Mouse (Mus musculus) heart, embryonic 13.5 days (tissue): ENCODE results near the gene Cd37. TPM values are rescaled to one million over a fixed set of nuclear protein-coding genes. Genes with fewer than 3 reads are reported as not detected.

Experiments used
- ATAC-seq: fragments of 200-750 bp; cut with Nextera tagmentation; 2 replicates; pipeline ENCODE4 v1.8.0; 2017; ENCODE audit warnings: moderate TSS enrichment; ENCODE audit not compliant: insufficient number of reproducible peaks, low FRiP score, low TSS enrichment; ENCODE audit errors: extremely low read depth
- H3K27ac ChIP-seq: fragments of 300-500 bp; sonication (generic); replicated peaks from 2 replicates; pipeline ENCODE4 v1.5.1; 2015; ENCODE audit warnings: moderate library complexity, mild to moderate bottlenecking, inconsistent platforms
- H3K27me3 ChIP-seq: fragments of 300-500 bp; sonication (generic); replicated peaks from 2 replicates; pipeline ENCODE4 v1.6.1; 2015; ENCODE audit warnings: mild to moderate bottlenecking, inconsistent platforms
- H3K36me3 ChIP-seq: fragments of 300-500 bp; sonication (generic); 2 replicates; pipeline ENCODE4 v1.6.1; 2015; ENCODE audit warnings: mild to moderate bottlenecking, inconsistent platforms
- H3K4me1 ChIP-seq: fragments of 300-500 bp; sonication (generic); 2 replicates; pipeline ENCODE4 v1.6.1; 2015; ENCODE audit warnings: inconsistent platforms
- H3K4me2 ChIP-seq: fragments of 300-500 bp; sonication (generic); 2 replicates; pipeline ENCODE4 v1.6.1; 2015; ENCODE audit warnings: inconsistent platforms, mild to moderate bottlenecking, moderate library complexity
- H3K4me3 ChIP-seq: fragments of 300-500 bp; sonication (generic); 2 replicates; pipeline ENCODE4 v1.5.1; 2015; ENCODE audit warnings: moderate library complexity, mild to moderate bottlenecking, inconsistent platforms
- H3K9ac ChIP-seq: fragments of 300-500 bp; sonication (generic); 2 replicates; pipeline ENCODE4 v1.6.1; 2015; ENCODE audit warnings: inconsistent platforms, mild to moderate bottlenecking, moderate library complexity
- H3K9me3 ChIP-seq: fragments of 300-500 bp; sonication (generic); 2 replicates; pipeline ENCODE4 v1.6.1; 2016; ENCODE audit warnings: inconsistent platforms
- WGBS: fragments of 180-500 bp; shearing (Covaris S2); methylation state at CpG from one replicate; pipeline ENCODE4 v1.1.7; 2015; ENCODE audit warnings: mixed read lengths; 5-methylcytosine and 5-hydroxymethylcytosine counted together
- polyA plus RNA-seq: library from polyadenylated mRNA; unstranded; fragments of >200 nt; fragmentation: Nextera tagmentation; extraction: Ambion mirVana; gene quantifications from 2 replicates; pipeline ENCODE4 v1.2.1, GENCODE M21; 2015

The Cd37 gene
- polyA plus RNA-seq, 1 experiment from 2014 or later, result 2.4 TPM

DNA sequence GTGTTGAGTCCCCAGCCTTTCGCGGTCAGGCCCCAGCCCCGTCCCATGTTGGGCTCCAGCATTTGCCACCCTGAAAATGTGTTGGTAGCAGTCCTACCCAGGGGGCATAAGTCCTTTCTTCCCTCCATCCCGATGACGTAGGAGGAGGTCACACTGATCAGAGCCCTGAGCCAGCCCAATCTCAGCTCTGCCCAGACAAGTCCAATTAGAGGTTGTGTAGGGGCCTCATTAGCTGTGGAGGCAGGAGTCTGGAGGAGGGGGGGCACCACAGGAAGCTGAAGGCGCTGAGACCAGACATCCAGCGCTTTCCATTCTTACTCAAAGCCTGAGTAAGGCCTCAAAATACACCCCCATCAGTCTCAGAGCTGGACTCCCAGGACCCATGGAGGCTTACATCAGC, 53.0 kb downstream of the Cd37 start:
- Histone ChIP-seq H3K27ac (no peak overlapping the region), H3K4me1 (peaks cover 17% of the 10 kb centered on the region), H3K4me2 (no peak overlapping the region), H3K9ac (no peak overlapping the region), H3K27me3 (peaks cover 99% of the 10 kb centered on the region), H3K4me3 (no peak overlapping the region), H3K9me3 (no peaks in the 10 kb centered on the region), H3K36me3 (no peaks in the 10 kb centered on the region)
- ATAC-seq, result no peak
- 61% methylated on average over 7 of the region's 7 CpGs for WGBS

GRCm38 (mm10) chr7:45183672-45184071, 55.2 kb downstream of the Cd37 start:
- no peak overlapping the region for H3K4me2 ChIP-seq
- ATAC-seq, result no peak
- H3K27me3 ChIP-seq, result peaks cover 99% of the 10 kb centered on the region
- H3K27ac ChIP-seq, result no peak overlapping the region
- 58% methylated on average over 7 of the region's 7 CpGs for WGBS
- no peaks in the 10 kb centered on the region for H3K36me3 ChIP-seq
- no peak overlapping the region for H3K9ac ChIP-seq
- no peak overlapping the region for H3K4me3 ChIP-seq
- no peaks in the 10 kb centered on the region for H3K9me3 ChIP-seq
- H3K4me1 ChIP-seq, result peaks cover 21% of the 10 kb centered on the region

Other genes with a start within 250 kb of the Cd37 start
- 63.6 and 68.1 TPM in 2 replicates for gene Irf3, start 241.5 kb downstream of the Cd37 start, polyA plus RNA-seq
- 36.0 and 36.3 TPM in 2 replicates for gene Bcl2l12, start 240.4 kb downstream of the Cd37 start, polyA plus RNA-seq
- 27.0 and 27.1 TPM in 2 replicates for gene Scaf1, start 222.8 kb downstream of the Cd37 start, polyA plus RNA-seq
- gene Rras, start 221.2 kb downstream of the Cd37 start, polyA plus RNA-seq, result 71.6 and 82.6 TPM in 2 replicates
- 6.8 and 7.1 TPM in 2 replicates for gene Prr12, start 186.2 kb downstream of the Cd37 start, polyA plus RNA-seq
- gene Nosip, start 176.7 kb downstream of the Cd37 start, polyA plus RNA-seq, result 46.6 and 49.6 TPM in 2 replicates
- gene Prrg2, start 176.4 kb downstream of the Cd37 start, polyA plus RNA-seq, result 12.5 and 13.6 TPM in 2 replicates
- gene Rcn3, start 146.9 kb downstream of the Cd37 start, polyA plus RNA-seq, result 271 and 277 TPM in 2 replicates
- gene Fcgrt, start 135.3 kb downstream of the Cd37 start, polyA plus RNA-seq, result 38.0 and 38.1 TPM in 2 replicates
- gene Rps11, start 114.7 kb downstream of the Cd37 start, polyA plus RNA-seq, result 982 and 1,095 TPM in 2 replicates
- gene Rpl13a, start 110.4 kb downstream of the Cd37 start, polyA plus RNA-seq, result 688 and 785 TPM in 2 replicates
- gene Gm45713, start 102.9 kb downstream of the Cd37 start, polyA plus RNA-seq, result 0.17 TPM in 1 of 2 replicates, not detected in the other
- 0.88 and 1.0 TPM in 2 replicates for gene Flt3l, start 102.7 kb downstream of the Cd37 start, polyA plus RNA-seq
- gene Pih1d1, start 84.8 kb downstream of the Cd37 start, polyA plus RNA-seq, result 82.2 and 89.3 TPM in 2 replicates
- 31.8 and 33.4 TPM in 2 replicates for gene Aldh16a1, start 84.5 kb downstream of the Cd37 start, polyA plus RNA-seq
- gene Slc17a7, start 75.2 kb downstream of the Cd37 start, polyA plus RNA-seq, result 2.9 and 3.6 TPM in 2 replicates
- not detected in 2 replicates for gene Gfy, start 59.5 kb downstream of the Cd37 start, polyA plus RNA-seq
- not detected in 2 replicates for gene Pth2, start 58.1 kb downstream of the Cd37 start, polyA plus RNA-seq
- 0.51 and 0.74 TPM in 2 replicates for gene Ccdc155, start 34.2 kb downstream of the Cd37 start, polyA plus RNA-seq
- 1.5 and 1.7 TPM in 2 replicates for gene Dkkl1, start 27.0 kb downstream of the Cd37 start, polyA plus RNA-seq
- gene Tead2, start 23.4 kb downstream of the Cd37 start, polyA plus RNA-seq, result 127 and 139 TPM in 2 replicates
- 0.27 and 0.41 TPM in 2 replicates for gene Slc6a16, start 2.0 kb upstream of the Cd37 start, polyA plus RNA-seq
- gene Slc6a21, start 38.4 kb upstream of the Cd37 start, polyA plus RNA-seq, result not detected in 2 replicates
- 12.7 and 13.5 TPM in 2 replicates for gene Trpm4, start 94.7 kb upstream of the Cd37 start, polyA plus RNA-seq
- gene Hrc, start 96.2 kb upstream of the Cd37 start, polyA plus RNA-seq, result 24.2 and 27.7 TPM in 2 replicates
- 2.3 and 2.9 TPM in 2 replicates for gene Ppfia3, start 127.9 kb upstream of the Cd37 start, polyA plus RNA-seq
- gene Lin7b, start 131.5 kb upstream of the Cd37 start, polyA plus RNA-seq, result 1.0 and 1.2 TPM in 2 replicates
- gene Snrnp70, start 156.6 kb upstream of the Cd37 start, polyA plus RNA-seq, result 136 and 140 TPM in 2 replicates
- 0.32 and 0.50 TPM in 2 replicates for gene Kcna7, start 166.5 kb upstream of the Cd37 start, polyA plus RNA-seq
- gene Ntf5, start 174.6 kb upstream of the Cd37 start, polyA plus RNA-seq, result 1.6 and 1.8 TPM in 2 replicates
- not detected in 2 replicates for gene Lhb, start 181.7 kb upstream of the Cd37 start, polyA plus RNA-seq
- gene Gys1, start 195.7 kb upstream of the Cd37 start, polyA plus RNA-seq, result 91.8 and 95.3 TPM in 2 replicates
- gene Ruvbl2, start 199.0 kb upstream of the Cd37 start, polyA plus RNA-seq, result 80.6 and 85.6 TPM in 2 replicates
- 5,089 and 5,516 TPM in 2 replicates for gene Ftl1, start 220.8 kb upstream of the Cd37 start, polyA plus RNA-seq
- 124 and 139 TPM in 2 replicates for gene Bax, start 227.8 kb upstream of the Cd37 start, polyA plus RNA-seq
- 0.74 and 1.0 TPM in 2 replicates for gene Tulp2, start 242.8 kb upstream of the Cd37 start, polyA plus RNA-seq
- gene Gm45808, start 247.7 kb upstream of the Cd37 start, polyA plus RNA-seq, result not detected in 2 replicates
- gene Dhdh, start 249.7 kb upstream of the Cd37 start, polyA plus RNA-seq, result 3.9 TPM in 2 replicates